Mouse (Mus musculus): ENCODE results near the gene Auts2.

DNA sequence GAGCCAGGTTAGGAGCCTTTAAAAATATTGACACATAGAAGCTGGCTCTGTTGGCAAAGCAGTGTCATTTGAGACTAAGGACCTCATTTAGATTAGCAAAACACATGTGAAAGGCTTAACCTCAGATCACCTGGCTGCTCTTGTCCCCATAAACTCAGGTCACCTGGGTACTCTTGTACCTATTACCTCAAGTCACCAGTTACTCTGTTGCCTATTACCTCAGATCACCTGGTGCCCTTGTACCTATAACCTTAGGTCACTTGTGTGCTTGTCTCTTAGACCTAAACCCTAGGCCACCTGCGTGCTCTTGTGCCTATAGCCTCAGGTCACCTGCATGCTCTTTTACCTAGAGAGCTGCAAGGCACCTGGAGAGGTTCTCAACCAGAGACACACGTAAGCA lies 928.9 kb downstream of the Auts2 start:
- TF ChIP-seq CTCF (IDR thresholded peaks at IDR 0.05; ENCODE audit: insufficient read depth, low read length) (no peak), POLR2A (IDR thresholded peaks at IDR 0.05; ENCODE audit: borderline replicate concordance, extremely low read depth, low read depth, low read length) (no peak)

All from lung, adult 2 months (tissue).